Mouse (Mus musculus): ENCODE data around the gene Mfsd2a. TPM values are rescaled to one million over a fixed set of nuclear protein-coding genes. Genes with fewer than 3 reads are reported as not detected.

The Mfsd2a gene
- total RNA-seq, 2 experiments from 2014 or later: not detected

DNA sequence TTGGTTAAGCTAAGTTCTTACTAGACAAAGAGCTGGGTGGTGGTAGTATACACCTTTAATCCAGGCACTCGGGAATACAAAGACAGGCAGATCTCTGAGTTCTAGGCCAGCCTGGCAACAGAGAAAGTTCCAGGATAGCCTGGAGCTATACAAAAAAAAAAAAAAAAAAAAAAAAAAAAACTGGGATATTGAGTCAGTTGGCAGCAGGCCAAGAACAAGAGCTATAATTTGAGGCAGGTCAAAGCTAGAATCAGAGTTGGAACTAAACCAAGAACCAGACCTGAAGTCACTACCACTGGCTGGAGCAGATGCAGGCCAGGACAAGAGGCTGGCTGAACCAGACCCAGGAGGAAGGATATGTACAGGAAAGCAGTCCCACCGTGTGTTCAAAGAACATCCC is 19.7 kb upstream of the Mfsd2a start:
- no peak for ATAC-seq (replicated peaks; ENCODE audit: low FRiP score, poor library complexity, severe bottlenecking)

DNA sequence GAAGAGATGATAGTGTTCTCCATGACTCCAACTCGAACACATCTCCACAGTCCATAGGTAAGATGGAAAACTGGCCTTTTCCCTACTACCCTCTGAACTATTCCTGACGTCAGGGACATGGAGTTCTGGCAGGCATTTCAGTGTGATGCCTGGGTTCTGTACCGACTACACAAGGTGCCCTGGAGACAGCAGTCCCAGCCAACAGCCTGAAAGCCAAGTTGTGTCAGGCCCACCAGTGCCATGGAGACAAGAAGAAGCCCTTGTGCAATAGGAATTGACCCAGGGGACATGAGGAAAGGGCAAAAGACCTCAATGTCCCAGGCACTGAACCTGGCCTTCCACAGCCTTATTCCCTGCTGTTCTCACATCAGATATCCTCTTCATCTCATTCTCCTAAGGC is 18.8 kb upstream of the Mfsd2a start:
- no peak for ATAC-seq (replicated peaks; ENCODE audit: low FRiP score, poor library complexity, severe bottlenecking)

DNA sequence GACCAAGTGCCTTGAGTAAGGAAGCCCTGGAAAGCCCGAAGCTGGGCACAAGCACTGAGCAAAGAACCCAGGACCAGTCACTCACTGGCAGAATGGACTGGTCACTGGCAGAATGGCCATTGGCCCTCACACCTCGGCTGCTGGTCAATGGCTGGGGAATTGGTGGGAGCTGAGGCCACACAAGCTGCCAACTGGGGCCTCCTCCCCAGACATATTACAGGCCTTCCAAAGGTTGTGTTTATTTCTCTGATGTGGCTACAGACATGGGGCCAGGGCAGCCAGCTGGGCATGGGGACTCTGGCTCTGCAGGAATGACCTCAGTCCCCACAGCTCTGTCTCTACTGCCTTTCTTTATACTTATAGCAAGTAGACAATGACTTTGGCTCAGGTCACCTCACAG is 17.9 kb upstream of the Mfsd2a start:
- ATAC-seq (replicated peaks; ENCODE audit: low FRiP score, poor library complexity, severe bottlenecking): no peak

DNA sequence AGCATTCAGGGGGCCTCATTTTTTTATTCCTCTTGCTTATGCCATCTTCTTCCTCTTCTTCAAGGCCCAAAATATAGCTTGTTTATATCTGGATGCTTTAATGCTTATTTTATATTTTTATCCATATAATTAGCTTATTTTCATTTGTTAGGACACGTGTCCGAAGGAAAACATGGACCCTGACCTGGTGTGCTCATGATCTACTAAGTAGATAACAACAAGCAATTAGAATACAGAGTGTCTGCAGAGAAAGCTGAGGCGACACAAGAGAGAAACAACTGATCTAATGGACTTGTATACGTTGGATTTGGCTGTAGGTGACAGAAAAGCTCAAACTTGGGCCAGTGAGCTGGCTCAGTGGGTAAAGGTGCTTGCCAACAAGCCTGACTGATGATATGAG is 15.9 kb upstream of the Mfsd2a start:
- no peak for ATAC-seq (replicated peaks; ENCODE audit: low FRiP score, poor library complexity, severe bottlenecking)

DNA sequence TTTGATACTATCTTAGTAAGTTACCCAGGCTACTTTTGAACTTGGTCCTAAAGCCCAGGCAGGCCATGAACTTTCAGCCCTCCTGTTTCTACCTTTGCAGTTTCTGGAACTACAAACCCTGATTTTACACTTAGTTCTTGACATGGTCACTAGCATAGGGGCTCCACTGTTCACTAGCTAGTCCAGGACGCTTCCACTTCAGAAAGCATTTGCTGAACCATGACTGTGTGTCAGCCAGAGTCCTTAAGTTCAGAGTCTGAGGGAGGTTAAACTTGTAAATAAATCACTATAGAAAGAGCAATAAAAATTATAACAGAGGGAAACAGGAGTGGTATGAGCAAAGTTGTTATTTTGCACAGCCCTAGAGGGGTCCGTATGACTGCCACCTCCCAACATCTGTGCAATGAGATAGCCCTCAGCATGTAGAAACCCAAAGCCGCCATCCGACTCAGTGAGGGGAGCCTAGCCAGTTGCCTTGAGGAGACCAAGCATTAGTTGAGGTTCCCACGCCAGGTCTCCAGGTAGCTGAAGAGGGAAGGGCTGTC is 14.1 kb upstream of the Mfsd2a start:
- no peak for ATAC-seq (replicated peaks; ENCODE audit: low FRiP score, poor library complexity, severe bottlenecking)

DNA sequence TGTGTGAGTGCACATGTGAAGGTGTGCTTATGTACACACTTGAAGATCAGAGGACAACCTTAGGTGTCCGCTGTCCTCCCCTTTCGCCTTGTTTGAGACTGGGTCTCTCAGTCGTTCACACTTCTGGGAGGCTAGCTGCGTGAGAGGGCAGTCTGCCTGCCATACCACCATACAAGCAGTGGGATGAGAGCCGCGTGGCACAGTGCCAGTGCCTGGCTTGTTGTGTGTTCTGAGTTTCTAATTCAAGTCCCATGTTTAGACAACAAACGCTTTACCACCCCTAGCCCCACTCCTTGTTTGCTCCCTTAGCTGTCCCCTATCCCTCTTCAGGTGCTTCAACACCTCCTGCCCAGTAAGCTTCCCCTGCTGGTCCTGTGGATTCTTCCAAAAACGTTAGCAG is 11.1 kb upstream of the Mfsd2a start:
- ATAC-seq (replicated peaks; ENCODE audit: low FRiP score, poor library complexity, severe bottlenecking): no peak

DNA sequence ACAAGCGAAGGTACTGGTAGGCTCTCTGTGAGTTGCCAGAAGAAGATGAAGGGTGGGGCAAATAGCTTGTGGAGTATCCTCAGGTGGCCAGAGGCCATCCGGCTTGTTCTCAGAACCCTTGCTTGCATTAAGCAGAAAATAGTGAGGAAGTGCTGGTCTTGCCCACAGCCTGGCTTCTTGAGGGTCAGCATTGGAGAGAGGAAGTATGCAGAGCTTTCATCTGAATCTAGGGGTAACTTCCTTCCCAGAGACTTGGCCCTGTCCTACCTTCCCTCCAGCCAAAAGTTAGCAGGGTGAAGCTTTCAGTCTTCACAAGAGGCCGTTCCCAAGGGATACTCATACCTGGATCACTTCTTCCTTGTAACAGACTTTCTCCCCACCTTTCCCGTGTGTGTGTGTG is 10.7 kb upstream of the Mfsd2a start:
- no peak for ATAC-seq (replicated peaks; ENCODE audit: low FRiP score, poor library complexity, severe bottlenecking)

DNA sequence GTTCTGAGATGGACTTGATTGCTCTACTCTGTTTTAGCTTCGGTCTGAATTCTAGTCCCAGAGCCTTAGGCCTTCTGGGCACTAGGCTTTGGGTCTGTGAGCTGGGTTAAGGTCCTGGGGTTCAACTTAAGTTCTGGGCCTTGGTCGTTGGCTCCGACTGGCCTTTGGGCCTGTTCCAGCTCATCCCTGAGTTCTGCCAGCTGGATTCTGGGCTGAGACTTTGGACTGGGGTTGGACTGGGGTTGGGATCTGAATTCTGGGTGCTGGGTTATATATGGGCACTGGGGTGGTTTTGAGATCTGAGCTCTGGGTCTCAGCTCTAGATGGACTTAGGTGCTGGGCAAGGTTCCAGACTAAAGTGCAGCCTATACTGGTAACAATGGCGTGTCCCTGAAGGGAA is 10.2 kb upstream of the Mfsd2a start:
- ATAC-seq (replicated peaks; ENCODE audit: low FRiP score, poor library complexity, severe bottlenecking): no peak

DNA sequence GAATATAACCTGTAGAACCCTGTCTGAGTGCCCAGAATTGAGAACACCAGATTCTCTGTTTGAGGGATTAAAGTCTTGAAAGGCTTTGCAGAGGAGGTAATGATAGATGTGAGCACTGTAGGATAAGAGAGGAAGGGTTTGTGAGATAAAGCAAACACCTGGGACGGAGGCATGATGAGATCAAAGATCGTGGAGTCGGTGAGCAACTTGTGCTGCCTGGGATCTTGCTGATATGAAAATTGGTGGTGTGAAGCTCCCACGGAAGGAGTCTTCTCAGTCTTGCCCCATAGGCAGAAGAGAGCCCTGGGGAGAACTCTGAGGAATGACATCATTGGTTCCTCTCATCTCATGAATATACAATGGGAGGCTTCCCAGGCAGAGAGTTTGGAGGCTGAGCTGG is 7.1 kb upstream of the Mfsd2a start:
- ATAC-seq (replicated peaks; ENCODE audit: low FRiP score, poor library complexity, severe bottlenecking): no peak

DNA sequence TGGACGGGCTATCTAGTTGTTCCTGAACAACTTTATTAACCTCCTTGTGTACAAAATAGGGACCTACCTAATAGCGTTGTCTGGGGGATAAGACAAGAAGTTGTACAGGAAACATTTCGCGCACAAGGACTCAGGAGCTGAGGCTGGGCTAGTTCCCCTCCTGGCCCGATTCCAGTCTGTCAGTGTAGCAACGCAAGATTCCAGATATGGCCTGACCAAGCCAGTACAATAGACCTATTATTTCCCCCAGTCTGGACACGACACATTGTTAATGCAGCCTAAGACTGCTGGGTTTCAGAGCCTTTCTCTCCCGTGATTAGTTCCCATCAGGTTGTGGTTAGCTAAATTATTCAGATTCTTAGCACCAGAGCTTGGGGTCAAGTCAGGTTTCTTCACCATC is 1.8 kb upstream of the Mfsd2a start:
- ATAC-seq (replicated peaks; ENCODE audit: low FRiP score, poor library complexity, severe bottlenecking): no peak

DNA sequence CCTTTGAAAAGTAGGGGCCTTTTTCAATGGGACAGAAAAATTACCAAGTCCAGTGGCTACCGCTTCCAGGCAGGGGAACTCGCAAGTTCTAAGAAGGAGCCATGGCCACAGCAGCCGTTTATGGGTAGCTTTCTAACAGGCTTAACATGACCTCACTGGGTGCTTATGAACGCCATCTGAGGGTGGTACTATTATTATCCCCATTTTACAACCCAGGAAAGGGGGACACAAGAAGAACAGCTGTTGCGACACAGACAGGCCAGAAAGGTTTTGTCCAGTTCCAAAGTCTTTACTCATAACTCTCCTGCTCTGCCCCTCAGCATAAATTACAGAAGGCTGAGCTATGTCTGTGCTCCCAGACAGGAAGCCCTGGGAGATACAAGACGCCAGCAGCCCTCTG is 601 bp upstream of the Mfsd2a start:
- ATAC-seq (replicated peaks; ENCODE audit: low FRiP score, poor library complexity, severe bottlenecking): no peak

DNA sequence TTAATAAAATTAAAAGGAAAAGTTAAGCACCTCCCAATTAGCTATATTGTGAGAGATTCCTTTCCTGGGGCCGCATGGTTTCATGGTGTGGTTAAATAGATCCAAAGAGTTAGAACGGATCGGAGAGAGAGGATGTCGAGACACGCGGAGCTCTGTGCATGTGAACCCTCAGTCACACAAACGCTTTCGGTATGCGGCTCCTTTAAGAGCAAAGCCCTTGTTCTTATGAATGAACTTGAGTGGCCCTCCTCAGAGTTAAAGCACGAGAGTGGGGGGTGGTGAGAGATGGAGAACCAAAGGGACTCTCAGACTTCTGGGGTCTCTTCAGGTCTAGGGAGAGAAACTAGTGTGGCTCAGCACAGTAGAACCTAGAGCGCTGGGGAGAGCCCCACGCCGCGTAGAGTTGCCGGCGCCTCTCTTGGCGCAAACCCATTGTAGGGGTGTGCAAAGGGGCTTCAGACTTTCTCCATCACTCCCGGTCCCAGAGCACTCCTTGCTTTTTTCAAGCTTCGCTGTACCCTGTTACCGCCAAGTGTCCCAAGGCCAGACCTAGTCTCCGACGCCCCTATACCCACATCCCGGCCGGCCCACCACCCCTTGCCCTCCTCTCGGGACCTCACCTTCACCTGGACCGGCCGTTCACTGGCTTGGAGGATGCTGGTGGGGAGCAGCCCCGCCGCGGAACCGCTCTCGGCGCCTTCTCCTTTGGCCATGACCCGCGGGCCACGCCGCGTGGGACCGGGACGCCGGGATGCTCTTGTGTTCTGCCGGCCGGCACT is 478 bp downstream of the Mfsd2a start:
- no peak for ATAC-seq (replicated peaks; ENCODE audit: low FRiP score, poor library complexity, severe bottlenecking)

DNA sequence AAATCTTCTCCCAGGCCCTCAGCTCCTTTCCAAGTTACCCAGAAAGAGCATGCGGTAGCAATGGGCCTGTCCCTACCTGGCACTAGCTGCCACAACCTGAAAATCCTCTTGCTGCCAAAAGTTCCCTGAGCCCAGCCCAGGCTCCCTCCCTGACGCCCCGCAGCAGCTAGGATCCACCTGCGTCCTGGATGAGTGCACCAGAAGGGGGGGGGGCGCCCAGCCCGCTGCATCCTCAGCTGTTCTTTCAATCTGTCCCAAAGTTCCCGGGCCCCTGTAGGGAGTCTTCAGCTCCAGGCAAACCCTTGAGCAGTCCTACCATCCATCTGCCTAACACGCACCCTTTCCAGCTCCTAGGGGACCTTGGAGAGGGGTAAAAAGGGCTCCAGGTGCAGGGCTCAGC is 1.2 kb downstream of the Mfsd2a start:
- ATAC-seq (replicated peaks; ENCODE audit: low FRiP score, poor library complexity, severe bottlenecking): no peak

DNA sequence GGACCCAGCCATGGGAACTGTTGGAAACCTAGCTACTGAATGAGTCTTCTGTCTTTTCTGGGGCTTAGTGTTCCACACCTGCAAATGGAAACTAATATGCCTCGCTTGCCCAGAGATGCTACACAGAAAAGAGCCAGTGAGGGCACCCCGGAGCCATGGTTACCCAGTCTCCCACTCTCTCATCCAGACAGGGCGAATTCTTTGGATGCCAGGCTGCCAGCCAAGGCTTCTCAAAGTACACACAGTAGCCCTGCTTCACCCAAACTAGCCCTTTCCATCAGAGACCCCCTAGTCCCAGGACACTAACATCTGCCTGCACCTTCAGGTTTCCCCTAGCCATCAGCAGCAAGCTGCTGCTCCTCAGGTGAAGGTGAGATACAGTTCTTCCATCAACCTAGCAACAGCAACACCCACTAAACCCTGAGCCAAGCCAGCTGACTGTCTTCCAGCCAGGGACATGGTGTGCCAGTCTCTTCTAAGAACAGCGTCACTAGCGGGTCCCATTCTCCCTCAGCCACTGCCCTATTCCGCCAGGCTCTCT is 2.4 kb downstream of the Mfsd2a start:
- ATAC-seq (replicated peaks; ENCODE audit: low FRiP score, poor library complexity, severe bottlenecking): no peak

DNA sequence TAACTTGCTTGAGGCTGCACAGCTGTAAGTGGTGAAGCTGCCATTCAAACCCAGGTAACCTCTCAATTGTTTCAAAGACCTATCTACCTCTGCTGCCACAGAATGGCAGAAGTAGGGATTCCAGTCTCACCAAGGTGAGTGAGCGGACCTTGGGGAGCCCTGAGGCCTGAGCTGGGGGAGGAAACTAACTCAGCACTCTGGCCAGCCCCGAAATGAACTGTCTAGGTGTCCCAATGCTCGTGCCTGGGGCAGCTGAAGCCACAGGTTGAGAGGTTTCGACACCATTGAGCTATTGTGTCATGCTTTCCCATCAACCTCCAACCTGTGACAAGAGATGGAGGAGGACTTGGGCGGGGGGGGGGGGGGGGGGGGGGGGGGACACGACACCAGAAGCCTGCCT is 4.7 kb downstream of the Mfsd2a start:
- ATAC-seq (replicated peaks; ENCODE audit: low FRiP score, poor library complexity, severe bottlenecking): no peak

DNA sequence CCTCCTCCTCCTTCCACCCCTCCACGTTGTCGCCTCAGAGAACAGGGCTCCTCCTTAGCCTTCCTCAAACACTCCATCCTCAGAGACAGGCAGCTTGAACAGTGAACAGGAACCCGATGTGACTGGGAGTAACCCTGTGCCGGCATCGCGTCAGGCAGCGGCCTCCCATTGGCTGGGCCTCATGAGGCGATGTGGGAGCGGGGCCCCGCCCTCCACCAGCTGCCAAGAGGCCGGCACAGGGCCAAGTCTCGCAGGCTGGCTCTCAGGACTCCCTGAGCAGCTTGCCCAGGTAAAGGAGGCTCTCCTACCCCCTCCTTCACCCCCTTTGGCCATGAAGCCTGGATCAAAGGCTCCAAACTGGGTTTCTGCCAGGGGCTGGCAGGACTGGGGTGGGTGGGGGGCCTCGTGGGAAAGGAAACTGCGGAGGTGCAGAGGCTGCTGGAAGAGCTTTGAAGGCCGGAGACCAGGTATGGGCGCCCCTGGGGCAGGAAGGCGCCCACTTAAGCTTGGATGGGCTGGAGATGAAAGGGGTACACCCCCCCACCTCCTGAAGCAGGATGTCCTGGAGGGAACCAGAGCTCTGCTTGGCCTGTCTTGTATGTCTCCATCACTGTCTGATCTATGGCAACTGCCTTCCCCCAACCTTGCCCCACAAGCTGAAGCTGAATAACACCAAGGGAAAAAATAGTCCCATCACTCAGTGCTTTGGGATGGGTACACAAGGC is 5.4 kb downstream of the Mfsd2a start:
- peak; percentile 96 for ATAC-seq (replicated peaks; ENCODE audit: low FRiP score, poor library complexity, severe bottlenecking)

DNA sequence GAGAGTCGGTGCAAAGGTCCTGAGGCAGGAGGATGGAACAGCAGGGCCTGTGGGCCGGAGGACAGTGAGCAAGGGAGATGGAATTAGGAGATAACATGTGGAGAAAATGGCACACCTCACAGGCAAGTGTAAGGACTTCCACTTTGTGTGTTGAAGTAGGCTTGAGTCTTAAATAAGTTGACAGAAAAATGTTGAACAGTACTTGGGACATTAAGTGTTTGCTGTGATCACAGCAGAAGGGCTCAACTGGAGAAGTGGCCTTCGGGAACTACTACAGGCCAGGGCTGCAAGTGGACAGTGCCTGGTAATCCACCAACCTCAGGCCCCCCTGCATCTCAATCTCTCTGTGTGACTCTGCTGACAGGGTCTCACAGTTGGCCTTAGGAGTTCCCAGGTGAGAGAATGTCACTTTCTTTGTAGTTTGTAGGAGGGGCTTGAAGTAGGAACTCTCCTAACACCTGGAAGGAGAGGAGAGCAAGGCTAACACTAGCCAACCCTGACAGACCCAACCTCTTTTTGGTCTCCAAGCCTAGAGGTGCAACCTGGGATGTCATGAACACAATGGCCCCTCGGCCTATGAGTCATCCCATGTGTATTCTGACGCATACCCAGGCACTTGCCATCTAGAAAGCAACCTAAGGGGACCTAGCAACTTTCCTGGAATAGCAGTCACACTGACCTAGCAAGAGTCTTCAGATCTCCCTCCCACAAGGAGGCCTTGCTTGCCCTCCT is 6.1 kb downstream of the Mfsd2a start:
- peak; percentile 30 for ATAC-seq (replicated peaks; ENCODE audit: low FRiP score, poor library complexity, severe bottlenecking)

DNA sequence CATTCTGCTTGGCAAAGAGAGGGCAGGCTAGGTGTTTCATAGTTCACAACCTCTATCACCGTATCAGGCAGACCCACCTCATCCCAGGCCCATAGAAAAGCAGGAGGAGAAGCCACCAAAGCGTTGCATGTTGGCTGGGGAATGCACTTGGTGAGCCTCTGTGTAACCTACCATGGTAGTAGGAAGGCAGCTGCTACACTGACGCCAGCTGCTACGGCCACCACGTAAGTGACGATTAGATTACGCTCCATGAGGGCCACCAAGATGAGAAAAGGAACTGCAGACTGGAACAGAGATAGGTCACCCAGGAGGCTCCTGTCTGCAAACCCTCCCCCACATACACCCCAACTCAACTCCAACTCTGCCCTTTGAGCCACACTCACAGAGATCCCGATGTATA is 11.9 kb downstream of the Mfsd2a start:
- no peak for ATAC-seq (replicated peaks; ENCODE audit: low FRiP score, poor library complexity, severe bottlenecking)

DNA sequence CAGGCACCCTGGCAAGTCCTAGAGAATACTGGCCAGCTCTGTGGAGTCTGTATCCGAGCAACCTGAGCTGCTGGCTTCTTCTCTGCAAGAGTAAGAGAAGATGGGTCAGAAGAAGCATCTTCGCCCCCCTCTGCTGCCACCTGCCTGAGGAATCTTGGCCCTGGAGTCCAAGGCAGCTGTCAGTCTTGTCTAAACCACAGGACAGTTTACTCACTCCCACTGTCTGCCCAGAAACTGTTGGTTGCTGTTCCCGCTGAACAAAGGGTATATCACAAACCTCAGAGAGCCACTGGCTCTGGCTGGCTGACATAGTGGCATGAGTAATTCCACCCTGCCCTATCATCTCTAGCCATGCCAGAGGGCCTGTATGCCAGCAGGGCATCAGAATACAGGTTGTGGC is 13.8 kb downstream of the Mfsd2a start:
- ATAC-seq (replicated peaks; ENCODE audit: low FRiP score, poor library complexity, severe bottlenecking): no peak

DNA sequence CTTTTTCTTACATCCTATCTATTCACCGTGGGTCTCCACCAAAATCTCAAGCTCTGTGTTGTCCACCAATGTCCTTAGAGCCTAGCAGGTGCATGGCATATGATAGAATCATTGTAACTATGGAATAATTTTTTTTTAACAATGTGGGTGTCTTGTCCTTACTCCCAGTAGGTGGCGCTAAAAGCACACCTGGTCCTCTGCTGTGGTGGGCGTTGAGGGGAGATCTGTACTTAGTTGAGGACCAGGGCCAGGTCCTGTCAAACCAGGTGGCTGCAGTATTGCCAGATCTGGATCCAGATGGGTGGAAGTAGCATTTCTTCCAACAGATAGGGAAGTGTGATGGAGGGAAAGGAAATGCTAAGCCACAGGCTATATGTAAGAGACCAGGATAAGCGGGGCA is 16.6 kb downstream of the Mfsd2a start:
- no peak for ATAC-seq (replicated peaks; ENCODE audit: low FRiP score, poor library complexity, severe bottlenecking)

Data from erythroblast, adult 5-6 weeks (primary cell).